Mouse (Mus musculus): Measurements from ENCODE around the gene Spata18.

GRCm38 (mm10) chr5:73642091-73642490 is 9.1 kb upstream of the Spata18 start:
- TF ChIP-seq POLR2A (IDR thresholded peaks at IDR 0.05; ENCODE audit: low read depth, low read length) (no peak), CTCF (IDR thresholded peaks at IDR 0.05; ENCODE audit: extremely low read depth, insufficient read depth, insufficient read length, insufficient replicate concordance) (peak; percentile 1; the same call in 1 of the 2 replicates)

Measured in spleen, adult 2 months (tissue).